Mouse (Mus musculus): ENCODE results near the gene Raver2. TPM values are rescaled to one million over a fixed set of nuclear protein-coding genes. Genes with fewer than 3 reads are reported as not detected.

Raver2 gene
- polyA plus RNA-seq, 1 experiment: not detected

GRCm38 (mm10) chr4:101192241-101192976 lies 123.6 kb downstream of the Raver2 start:
- Histone ChIP-seq H3K27ac (ENCODE audit: insufficient read depth, low read depth, low read length) (no peak overlapping the region), H3K4me1 (ENCODE audit: control insufficient read depth, insufficient read depth, low read length) (peaks cover 7% of the 10 kb centered on the region), H3K4me3 (ENCODE audit: insufficient read depth, low read depth, low read length) (no peak overlapping the region)
- WGBS: 95% methylated on average over 5 of the region's 5 CpGs
- TF ChIP-seq CTCF (IDR thresholded peaks at IDR 0.05; ENCODE audit: insufficient read depth, low read depth, low read length) (no peak), POLR2A (IDR thresholded peaks at IDR 0.05; ENCODE audit: insufficient read depth, low read depth, low read length) (no peak)

- TF ChIP-seq POLR2A (IDR thresholded peaks at IDR 0.05; ENCODE audit: insufficient read depth, low read depth, low read length): no peak
- no peak overlapping the region for H3K4me3 ChIP-seq (ENCODE audit: insufficient read depth, low read depth, low read length)
- peaks cover 9% of the 10 kb centered on the region for H3K4me1 ChIP-seq (ENCODE audit: control insufficient read depth, insufficient read depth, low read length)
- WGBS: 78% methylated on average over 1 of the region's 1 CpGs
- H3K27ac ChIP-seq (ENCODE audit: insufficient read depth, low read depth, low read length): no peak overlapping the region
Measured at GRCm38 (mm10) chr4:101194170-101194569, 125.4 kb downstream of the Raver2 start.

- 65% methylated on average over 2 of the region's 2 CpGs for WGBS
- no peak overlapping the region for H3K4me3 ChIP-seq (ENCODE audit: insufficient read depth, low read depth, low read length)
- TF ChIP-seq POLR2A (IDR thresholded peaks at IDR 0.05; ENCODE audit: insufficient read depth, low read depth, low read length): no peak
- TF ChIP-seq CTCF (IDR thresholded peaks at IDR 0.05; ENCODE audit: insufficient read depth, low read depth, low read length): no peak
- no peak overlapping the region for H3K27ac ChIP-seq (ENCODE audit: insufficient read depth, low read depth, low read length)
- H3K4me1 ChIP-seq (ENCODE audit: control insufficient read depth, insufficient read depth, low read length): peaks cover 9% of the 10 kb centered on the region
Measured at GRCm38 (mm10) chr4:101196407-101196806, 127.6 kb downstream of the Raver2 start.

DNA sequence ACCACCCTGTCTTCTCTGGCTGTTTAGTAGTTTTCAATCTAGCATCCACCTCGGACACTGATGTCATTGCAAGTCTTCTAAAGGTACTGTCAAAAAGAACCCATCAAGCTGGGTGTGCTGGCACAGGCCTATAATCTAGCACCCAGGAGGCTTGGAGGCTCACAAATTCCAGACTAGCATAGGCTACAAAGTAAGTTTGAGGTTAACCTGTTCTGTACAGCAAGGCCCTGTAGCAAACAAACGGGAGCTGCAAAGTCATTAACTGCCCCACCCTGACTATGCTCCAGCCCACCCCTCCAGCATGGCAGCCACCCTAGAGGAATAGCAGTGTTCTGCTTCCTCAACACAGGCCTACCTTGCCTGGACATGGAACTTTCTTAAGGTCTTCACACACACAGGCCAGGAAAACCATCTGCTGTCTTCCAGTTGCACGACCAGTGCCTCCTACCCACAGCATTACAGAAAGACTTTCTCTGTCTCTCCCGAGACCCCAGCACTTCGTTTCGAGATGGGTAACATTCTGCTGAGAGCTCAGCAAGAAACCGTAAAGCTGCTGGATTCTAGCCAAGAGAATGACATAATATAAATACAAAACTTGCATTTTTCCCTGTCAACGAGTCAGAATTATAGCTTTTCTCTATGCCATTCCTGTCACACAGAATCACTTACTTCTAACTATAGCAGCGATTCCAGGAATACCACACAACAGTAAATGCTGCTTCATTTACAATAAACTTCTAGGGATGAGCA lies 128.8 kb downstream of the Raver2 start:
- H3K4me1 ChIP-seq (ENCODE audit: control insufficient read depth, insufficient read depth, low read length): peaks cover 9% of the 10 kb centered on the region
- H3K27ac ChIP-seq (ENCODE audit: insufficient read depth, low read depth, low read length): no peak overlapping the region
- no peak overlapping the region for H3K4me3 ChIP-seq (ENCODE audit: insufficient read depth, low read depth, low read length)
- WGBS: 57% methylated on average over 9 of the region's 9 CpGs
- no peak for TF ChIP-seq CTCF (IDR thresholded peaks at IDR 0.05; ENCODE audit: insufficient read depth, low read depth, low read length)
- no peak for TF ChIP-seq POLR2A (IDR thresholded peaks at IDR 0.05; ENCODE audit: insufficient read depth, low read depth, low read length)

DNA sequence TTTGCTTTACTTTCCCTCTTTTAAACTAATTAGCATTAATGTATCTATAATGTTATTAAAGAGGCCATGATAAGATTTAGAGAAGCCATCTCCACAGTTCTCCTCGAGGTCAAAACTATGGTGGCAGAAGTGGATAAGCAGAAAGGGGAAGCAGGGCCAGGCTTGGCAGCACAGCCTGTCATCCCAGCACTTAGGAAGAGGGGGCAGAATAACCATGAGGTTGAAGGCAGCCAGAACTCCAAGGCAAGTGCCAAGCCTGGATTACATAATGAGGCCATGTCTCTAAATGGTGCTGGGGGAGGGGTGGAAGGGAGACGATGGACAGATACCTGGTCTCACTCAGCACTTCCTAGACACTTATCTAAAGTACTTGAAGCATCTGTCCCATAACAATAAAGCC lies 129.6 kb downstream of the Raver2 start:
- no peak overlapping the region for H3K27ac ChIP-seq (ENCODE audit: insufficient read depth, low read depth, low read length)
- no peak overlapping the region for H3K4me3 ChIP-seq (ENCODE audit: insufficient read depth, low read depth, low read length)
- H3K4me1 ChIP-seq (ENCODE audit: control insufficient read depth, insufficient read depth, low read length): peaks cover 9% of the 10 kb centered on the region
- WGBS: 16% methylated on average over 2 of the region's 2 CpGs
- TF ChIP-seq CTCF (IDR thresholded peaks at IDR 0.05; ENCODE audit: insufficient read depth, low read depth, low read length): no peak
- no peak for TF ChIP-seq POLR2A (IDR thresholded peaks at IDR 0.05; ENCODE audit: insufficient read depth, low read depth, low read length)

DNA sequence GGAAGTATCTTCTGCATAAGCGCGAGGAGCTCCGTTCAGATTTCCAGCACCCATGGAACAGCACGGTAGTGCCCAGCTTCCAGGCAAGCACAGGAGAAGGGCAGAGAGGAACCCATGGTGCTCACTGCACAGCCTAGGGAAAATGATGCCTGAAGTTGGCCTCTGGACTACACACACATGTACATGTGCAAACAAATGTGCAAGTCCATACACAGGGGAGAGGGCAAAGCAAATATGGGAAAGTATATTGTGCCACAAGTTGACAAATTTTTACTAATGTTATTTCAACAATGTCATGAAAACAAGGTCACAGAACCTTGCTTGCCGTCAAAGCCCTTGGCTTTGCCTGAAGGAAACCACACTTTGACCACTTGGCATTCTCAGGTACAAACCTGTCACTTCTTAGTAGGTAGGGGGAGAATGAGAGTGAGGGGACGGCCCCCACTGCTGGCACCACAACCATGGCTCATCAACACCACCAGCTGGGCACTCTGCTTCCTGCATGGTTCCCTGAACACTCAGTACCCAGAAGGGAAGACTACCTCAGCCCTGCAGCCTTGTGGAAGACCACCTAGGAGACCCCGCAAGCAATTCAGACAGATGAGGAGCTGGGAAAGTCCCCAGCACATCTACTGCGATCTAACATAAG lies 130.8 kb downstream of the Raver2 start:
- WGBS: 95% methylated on average over 8 of the region's 8 CpGs
- Histone ChIP-seq H3K4me3 (ENCODE audit: insufficient read depth, low read depth, low read length) (no peak overlapping the region), H3K4me1 (ENCODE audit: control insufficient read depth, insufficient read depth, low read length) (peaks cover 9% of the 10 kb centered on the region), H3K27ac (ENCODE audit: insufficient read depth, low read depth, low read length) (no peak overlapping the region)
- TF ChIP-seq CTCF (IDR thresholded peaks at IDR 0.05; ENCODE audit: insufficient read depth, low read depth, low read length): no peak
- TF ChIP-seq POLR2A (IDR thresholded peaks at IDR 0.05; ENCODE audit: insufficient read depth, low read depth, low read length): no peak

Other genes with a start within 250 kb of the Raver2 start
- not detected in 2 replicates for gene Gm10577, start 48.3 kb upstream of the Raver2 start, polyA plus RNA-seq (2012; ENCODE audit: insufficient read depth, insufficient read length, low replicate concordance, missing spikeins)
- gene Jak1, start 196.3 kb downstream of the Raver2 start, polyA plus RNA-seq (2012; ENCODE audit: insufficient read depth, insufficient read length, low replicate concordance, missing spikeins): 544 and 548 TPM in 2 replicates